Mouse (Mus musculus): ENCODE measurements around the gene Agmo. TPM values are rescaled to one million over a fixed set of nuclear protein-coding genes. Genes with fewer than 3 reads are reported as not detected.

Gene Agmo
- polyA plus RNA-seq (2014; fragmentation: Nextera tagmentation; extraction: Ambion mirVana): 5.5 and 6.1 TPM in 2 replicates

- Histone ChIP-seq H3K27ac (ENCODE audit: low read depth, low read length) (peak within 1 kb of the TSS; percentile 17; the same call in 1 of the 2 replicates), H3K27me3 (replicated peaks; ENCODE audit: control insufficient read depth, insufficient read depth, low read length) (no peaks in the 10 kb centered on the region), H3K9ac (ENCODE audit: low read depth, low read length) (no peak within 1 kb of the TSS), H3K36me3 (ENCODE audit: control insufficient read depth, insufficient read depth, low read length) (no peaks in the 10 kb centered on the region), H3K4me2 (peak within 1 kb of the TSS; percentile 17), H3K4me3 (ENCODE audit: low read depth, low read length) (no peak within 1 kb of the TSS), H3K4me1 (replicated peaks; ENCODE audit: control insufficient read depth, insufficient read depth, low read length) (no peaks in the 10 kb centered on the region), H3K9me3 (ENCODE audit: control insufficient read depth, low read length) (no peaks in the 10 kb centered on the region)
- 42% methylated on average over 4 of the region's 4 CpGs for WGBS
- ATAC-seq (replicated peaks; ENCODE audit: low FRiP score) (peak; percentile 58), DNase-seq (ENCODE audit: low spot score) (peak; percentile 32)
Observed at GRCm38 (mm10) chr12:37241566-37242021, at the start of gene Agmo. TSS of gene Agmo (plus strand) at chr12:37241641.

GRCm38 (mm10) chr12:37231119-37231518 lies 10.3 kb upstream of the Agmo start:
- 71% methylated on average over 1 of the region's 1 CpGs for WGBS
- DNase-seq (ENCODE audit: low spot score): no peak
- ATAC-seq (replicated peaks; ENCODE audit: low FRiP score): no peak
- Histone ChIP-seq H3K9ac (ENCODE audit: low read depth, low read length) (no peak overlapping the region), H3K4me1 (replicated peaks; ENCODE audit: control insufficient read depth, insufficient read depth, low read length) (no peaks in the 10 kb centered on the region), H3K27me3 (replicated peaks; ENCODE audit: control insufficient read depth, insufficient read depth, low read length) (no peaks in the 10 kb centered on the region), H3K27ac (ENCODE audit: low read depth, low read length) (no peak overlapping the region), H3K4me3 (ENCODE audit: low read depth, low read length) (no peak overlapping the region), H3K36me3 (ENCODE audit: control insufficient read depth, insufficient read depth, low read length) (no peaks in the 10 kb centered on the region), H3K9me3 (ENCODE audit: control insufficient read depth, low read length) (no peaks in the 10 kb centered on the region), H3K4me2 (no peak overlapping the region)

GRCm38 (mm10) chr12:37240975-37241565 lies 371 bp upstream of the Agmo start:
- no peaks in the 10 kb centered on the region for H3K4me1 ChIP-seq (replicated peaks; ENCODE audit: control insufficient read depth, insufficient read depth, low read length)
- H3K4me3 ChIP-seq (ENCODE audit: low read depth, low read length): no peak overlapping the region
- no peaks in the 10 kb centered on the region for H3K9me3 ChIP-seq (ENCODE audit: control insufficient read depth, low read length)
- no peaks in the 10 kb centered on the region for H3K36me3 ChIP-seq (ENCODE audit: control insufficient read depth, insufficient read depth, low read length)
- no peak overlapping the region for H3K9ac ChIP-seq (ENCODE audit: low read depth, low read length)
- peak overlapping the region; percentile 3; the same call in 1 of the 2 replicates for H3K4me2 ChIP-seq
- DNase-seq (ENCODE audit: low spot score) (no peak), ATAC-seq (replicated peaks; ENCODE audit: low FRiP score) (0 out of 2 replicates have a peak, but pooled peaks have one; percentile 7)
- H3K27me3 ChIP-seq (replicated peaks; ENCODE audit: control insufficient read depth, insufficient read depth, low read length): no peaks in the 10 kb centered on the region
- 75% methylated on average over 5 of the region's 5 CpGs for WGBS
- H3K27ac ChIP-seq (ENCODE audit: low read depth, low read length): peak overlapping the region; percentile 17; the same call in 1 of the 2 replicates

- DNase-seq (ENCODE audit: low spot score) (no peak), ATAC-seq (replicated peaks; ENCODE audit: low FRiP score) (no peak)
- Histone ChIP-seq H3K9me3 (ENCODE audit: control insufficient read depth, low read length) (no peaks in the 10 kb centered on the region), H3K4me2 (peak overlapping the region; percentile 17; the same call in 1 of the 2 replicates), H3K4me3 (ENCODE audit: low read depth, low read length) (no peak overlapping the region), H3K27ac (ENCODE audit: low read depth, low read length) (no peak overlapping the region), H3K4me1 (replicated peaks; ENCODE audit: control insufficient read depth, insufficient read depth, low read length) (no peaks in the 10 kb centered on the region), H3K36me3 (ENCODE audit: control insufficient read depth, insufficient read depth, low read length) (no peaks in the 10 kb centered on the region), H3K9ac (ENCODE audit: low read depth, low read length) (no peak overlapping the region), H3K27me3 (replicated peaks; ENCODE audit: control insufficient read depth, insufficient read depth, low read length) (no peaks in the 10 kb centered on the region)
- 85% methylated on average over 3 of the region's 3 CpGs for WGBS
Observed at GRCm38 (mm10) chr12:37242484-37242883, 1.0 kb downstream of the Agmo start.

GRCm38 (mm10) chr12:37244876-37245275 lies 3.4 kb downstream of the Agmo start:
- WGBS: 85% methylated on average over 1 of the region's 1 CpGs
- DNase-seq (ENCODE audit: low spot score): no peak

GRCm38 (mm10) chr12:37251688-37252087 lies 10.2 kb downstream of the Agmo start:
- Histone ChIP-seq H3K27me3 (replicated peaks; ENCODE audit: control insufficient read depth, insufficient read depth, low read length) (no peaks in the 10 kb centered on the region), H3K36me3 (ENCODE audit: control insufficient read depth, insufficient read depth, low read length) (no peaks in the 10 kb centered on the region), H3K4me3 (ENCODE audit: low read depth, low read length) (no peak overlapping the region), H3K4me2 (no peak overlapping the region), H3K27ac (ENCODE audit: low read depth, low read length) (no peak overlapping the region), H3K9me3 (ENCODE audit: control insufficient read depth, low read length) (no peaks in the 10 kb centered on the region), H3K9ac (ENCODE audit: low read depth, low read length) (no peak overlapping the region), H3K4me1 (replicated peaks; ENCODE audit: control insufficient read depth, insufficient read depth, low read length) (no peaks in the 10 kb centered on the region)
- no peak for DNase-seq (ENCODE audit: low spot score)
- no peak for ATAC-seq (replicated peaks; ENCODE audit: low FRiP score)
- 79% methylated on average over 5 of the region's 5 CpGs for WGBS

More at GRCm38 (mm10) chr12:37244876-37245275, 3.4 kb downstream of the Agmo start:
- no peaks in the 10 kb centered on the region for H3K4me1 ChIP-seq (replicated peaks; ENCODE audit: control insufficient read depth, insufficient read depth, low read length)
- no peak for ATAC-seq (replicated peaks; ENCODE audit: low FRiP score)
- H3K4me3 ChIP-seq (ENCODE audit: low read depth, low read length): no peak overlapping the region
- H3K27ac ChIP-seq (ENCODE audit: low read depth, low read length): no peak overlapping the region
- H3K9me3 ChIP-seq (ENCODE audit: control insufficient read depth, low read length): no peaks in the 10 kb centered on the region
- no peak overlapping the region for H3K9ac ChIP-seq (ENCODE audit: low read depth, low read length)
- H3K27me3 ChIP-seq (replicated peaks; ENCODE audit: control insufficient read depth, insufficient read depth, low read length): no peaks in the 10 kb centered on the region
- H3K36me3 ChIP-seq (ENCODE audit: control insufficient read depth, insufficient read depth, low read length): no peaks in the 10 kb centered on the region
- H3K4me2 ChIP-seq: no peak overlapping the region

- Histone ChIP-seq H3K9me3 (ENCODE audit: control insufficient read depth, low read length) (no peaks in the 10 kb centered on the region), H3K9ac (ENCODE audit: low read depth, low read length) (no peak overlapping the region), H3K4me3 (ENCODE audit: low read depth, low read length) (no peak overlapping the region), H3K27me3 (replicated peaks; ENCODE audit: control insufficient read depth, insufficient read depth, low read length) (no peaks in the 10 kb centered on the region), H3K4me1 (replicated peaks; ENCODE audit: control insufficient read depth, insufficient read depth, low read length) (no peaks in the 10 kb centered on the region), H3K36me3 (ENCODE audit: control insufficient read depth, insufficient read depth, low read length) (no peaks in the 10 kb centered on the region), H3K27ac (ENCODE audit: low read depth, low read length) (no peak overlapping the region), H3K4me2 (no peak overlapping the region)
- 57% methylated on average over 2 of the region's 2 CpGs for WGBS
- ATAC-seq (replicated peaks; ENCODE audit: low FRiP score) (no peak), DNase-seq (ENCODE audit: low spot score) (no peak)
Observed at GRCm38 (mm10) chr12:37257099-37257498, 15.7 kb downstream of the Agmo start.

GRCm38 (mm10) chr12:37259771-37260528 lies 18.5 kb downstream of the Agmo start:
- Histone ChIP-seq H3K27me3 (replicated peaks; ENCODE audit: control insufficient read depth, insufficient read depth, low read length) (no peaks in the 10 kb centered on the region), H3K9ac (ENCODE audit: low read depth, low read length) (no peak overlapping the region), H3K4me1 (replicated peaks; ENCODE audit: control insufficient read depth, insufficient read depth, low read length) (no peaks in the 10 kb centered on the region), H3K4me2 (no peak overlapping the region), H3K9me3 (ENCODE audit: control insufficient read depth, low read length) (no peaks in the 10 kb centered on the region), H3K36me3 (ENCODE audit: control insufficient read depth, insufficient read depth, low read length) (no peaks in the 10 kb centered on the region), H3K27ac (ENCODE audit: low read depth, low read length) (no peak overlapping the region), H3K4me3 (ENCODE audit: low read depth, low read length) (no peak overlapping the region)
- no peak; the same call in 1 of the 2 replicates for ATAC-seq (replicated peaks; ENCODE audit: low FRiP score)
- DNase-seq (ENCODE audit: low spot score): no peak

Measured in liver, embryonic 11.5 days (tissue).